Mouse (Mus musculus) heart, postnatal 10 days (tissue): ENCODE data around the gene Scnn1a. TPM values are rescaled to one million over a fixed set of nuclear protein-coding genes. Genes with fewer than 3 reads are reported as not detected.

Source experiments
- DNase-seq, 2 experiments: peaks; one replicate each; pipeline ENCODE4 v3.0.0; 2021
- intact Hi-C: fragments of 180-260 bp; cut with DNase I; formaldehyde crosslinking; loops from one replicate; pipeline ENCODE4 v1.15.1; 2025
- total RNA-seq, 2 experiments: library from RNA; stranded (reverse); gene quantifications; 2 replicates each; pipeline ENCODE4 v1.2.3; 2021

Scnn1a gene
- total RNA-seq, 2 experiments from 2014 or later = 0.97 to 0.98 TPM

GRCm38 (mm10) chr6:125334356-125334755 lies 13.9 kb downstream of the Scnn1a start:
- no peak for DNase-seq
- intact Hi-C loops = no loop called here

- no peak for DNase-seq
- intact Hi-C loops = no loop called here
These were observed 18.6 kb downstream of the Scnn1a start for GRCm38 (mm10) chr6:125338791-125339660.

GRCm38 (mm10) chr6:125340244-125340643 lies 19.8 kb downstream of the Scnn1a start:
- DNase-seq = no peak
- intact Hi-C loops = no loop called here

- DNase-seq = no peak
- intact Hi-C loops = no loop called here
These were observed 21.7 kb downstream of the Scnn1a start for GRCm38 (mm10) chr6:125342198-125342597.

- DNase-seq = peak; percentile 61 to 63
These were observed 23.6 kb downstream of the Scnn1a start for GRCm38 (mm10) chr6:125344084-125344483.

GRCm38 (mm10) chr6:125344866-125345265 lies 24.4 kb downstream of the Scnn1a start:
- intact Hi-C loops = no loop called here
- DNase-seq = no peak

More at GRCm38 (mm10) chr6:125344084-125344483, 23.6 kb downstream of the Scnn1a start:
- intact Hi-C loops = no loop called here

- intact Hi-C loops = no loop called here
- no peak for DNase-seq
These were observed 25.2 kb downstream of the Scnn1a start for GRCm38 (mm10) chr6:125345625-125346024.

- no peak for DNase-seq
- intact Hi-C loops = no loop called here
These were observed 25.6 kb downstream of the Scnn1a start for GRCm38 (mm10) chr6:125346029-125346428.

- intact Hi-C loops = loop anchor here (2.0 kb wide), 1 partner anchor 36 kb away; the partner anchor contains the start of gene Ltbr
- DNase-seq = peak in 1 of 2 experiments; percentile 63
These were observed 28.5 kb downstream of the Scnn1a start, which contains the start of gene Tnfrsf1a for GRCm38 (mm10) chr6:125348721-125349574. Tnfrsf1a (plus strand) TSS chr6:125349362.

GRCm38 (mm10) chr6:125349575-125350230 lies 29.2 kb downstream of the Scnn1a start:
- DNase-seq = peak; percentile 77
- intact Hi-C loops = loop anchor here (2.0 to 5.0 kb wide), 2 partner anchors 37 to 202 kb away; partner anchors contain the start of genes Iffo1 and Ltbr

GRCm38 (mm10) chr6:125350231-125350994 lies 30.0 kb downstream of the Scnn1a start:
- DNase-seq = peak; percentile 54 to 68
- intact Hi-C loops = loop anchor here (5.0 kb wide), 1 partner anchor 203 kb away; the partner anchor contains the start of gene Iffo1

GRCm38 (mm10) chr6:125350995-125351324 lies 30.5 kb downstream of the Scnn1a start:
- intact Hi-C loops = loop anchor here (5.0 kb wide), 1 partner anchor 204 kb away; the partner anchor contains the start of gene Iffo1
- DNase-seq = no peak

- peak; percentile 70 to 71 for DNase-seq
- intact Hi-C loops = loop anchor here (5.0 kb wide), 1 partner anchor 204 kb away; the partner anchor contains the start of gene Iffo1
These were observed 31.0 kb downstream of the Scnn1a start for GRCm38 (mm10) chr6:125351368-125352045.

- intact Hi-C loops = loop anchor here (5.0 kb wide), 1 partner anchor 205 kb away; the partner anchor contains the start of gene Iffo1
- DNase-seq = no peak
These were observed 31.6 kb downstream of the Scnn1a start for GRCm38 (mm10) chr6:125352046-125352384.

GRCm38 (mm10) chr6:125352811-125353210 lies 32.4 kb downstream of the Scnn1a start:
- intact Hi-C loops = loop anchor here (5.0 kb wide), 1 partner anchor 206 kb away; the partner anchor contains the start of gene Iffo1

GRCm38 (mm10) chr6:125353221-125353620 lies 32.8 kb downstream of the Scnn1a start:
- DNase-seq = no peak
- intact Hi-C loops = loop anchor here (5.0 kb wide), 1 partner anchor 206 kb away; the partner anchor contains the start of gene Iffo1

More at GRCm38 (mm10) chr6:125352811-125353210, 32.4 kb downstream of the Scnn1a start:
- DNase-seq = no peak

- intact Hi-C loops = loop anchor here (2.0 to 5.0 kb wide), 2 partner anchors 23 to 206 kb away; partner anchors contain the start of gene Iffo1
These were observed 33.2 kb downstream of the Scnn1a start for GRCm38 (mm10) chr6:125353655-125354054.

GRCm38 (mm10) chr6:125354352-125355151 lies 34.1 kb downstream of the Scnn1a start:
- intact Hi-C loops = loop anchor here (2.0 to 5.0 kb wide), 2 partner anchors 24 to 207 kb away; partner anchors contain the start of gene Iffo1

More at GRCm38 (mm10) chr6:125353655-125354054, 33.2 kb downstream of the Scnn1a start:
- no peak for DNase-seq

More at GRCm38 (mm10) chr6:125354352-125355151, 34.1 kb downstream of the Scnn1a start:
- DNase-seq = peak; percentile 82
